Mouse (Mus musculus): ENCODE results near the gene Cd300e.

DNA sequence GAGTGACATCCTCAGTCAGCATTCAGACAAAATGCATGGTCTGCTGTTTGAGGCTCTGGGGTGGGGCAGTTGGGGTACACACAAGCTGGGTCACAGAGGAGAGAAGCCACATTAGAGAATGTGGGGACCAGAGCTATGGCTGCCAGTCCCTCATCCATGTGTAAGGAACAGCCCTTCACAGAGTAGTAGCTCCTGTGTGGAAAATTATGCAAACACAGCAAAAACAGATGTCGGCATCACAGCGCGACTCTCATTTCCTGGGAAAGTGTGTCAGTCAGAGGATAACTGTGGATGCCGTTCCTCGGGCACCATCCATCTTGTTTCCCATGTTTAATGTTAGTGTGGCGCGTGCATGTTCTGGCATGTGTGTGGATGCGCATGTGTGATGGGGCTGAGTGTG, 46.2 kb upstream of the Cd300e start:
- TF ChIP-seq CTCF (IDR thresholded peaks at IDR 0.05; ENCODE audit: extremely low read depth, insufficient read depth, low read length) (no peak), POLR2A (IDR thresholded peaks at IDR 0.05; ENCODE audit: extremely low read depth, insufficient read depth, low read length) (no peak)
